Mouse (Mus musculus) naive thymus-derived CD4-positive, alpha-beta T cell, adult 2 months (primary cell): ENCODE measurements around the gene Olfr1245.
"Not testable (repeated sequence)": the region's sequence is repeated elsewhere in the genome, so short reads cannot be mapped to it uniquely, and the experiment has no call there.

ENCODE experiments used
- DNase-seq: peaks from one replicate; pipeline ENCODE4 v3.0.0-alpha.2; 2011; ENCODE audit warnings: low read depth

Gene Olfr1245

GRCm38 (mm10) chr2:89578347-89578746 lies at the start of gene Olfr1245:
TSS of gene Olfr1245 (minus strand) at chr2:89578447.
- no peak for DNase-seq

DNA sequence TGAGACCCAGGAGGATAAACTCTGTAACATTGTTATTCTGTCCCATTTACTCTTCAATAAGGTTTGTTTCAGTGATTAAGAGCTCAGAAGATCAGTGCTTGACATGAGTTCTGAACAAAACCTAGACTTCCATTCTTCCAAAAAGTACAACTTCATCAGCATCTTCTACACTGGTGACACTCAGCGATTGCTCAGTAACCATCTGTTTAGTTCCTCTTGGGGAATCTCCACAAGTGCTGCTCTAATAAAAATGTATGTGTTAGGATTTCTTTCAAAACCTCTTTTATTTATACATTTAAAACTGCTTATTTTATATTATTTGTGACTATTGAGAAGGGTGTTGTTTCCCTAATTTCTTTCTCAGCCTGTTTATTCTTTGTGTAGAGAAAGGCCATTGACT lies 39.9 kb upstream of the Olfr1245 start, which contains the start of gene Olfr1248:
Olfr1248 (minus strand) TSS at position 101 of the 400 bp plus-strand sequence.
- not testable (repeated sequence) for DNase-seq

- DNase-seq = no peak
Observed at GRCm38 (mm10) chr2:89614030-89614429, 35.8 kb upstream of the Olfr1245 start, which contains the start of gene Olfr1247. TSS of gene Olfr1247 (minus strand) at chr2:89614130.

DNA sequence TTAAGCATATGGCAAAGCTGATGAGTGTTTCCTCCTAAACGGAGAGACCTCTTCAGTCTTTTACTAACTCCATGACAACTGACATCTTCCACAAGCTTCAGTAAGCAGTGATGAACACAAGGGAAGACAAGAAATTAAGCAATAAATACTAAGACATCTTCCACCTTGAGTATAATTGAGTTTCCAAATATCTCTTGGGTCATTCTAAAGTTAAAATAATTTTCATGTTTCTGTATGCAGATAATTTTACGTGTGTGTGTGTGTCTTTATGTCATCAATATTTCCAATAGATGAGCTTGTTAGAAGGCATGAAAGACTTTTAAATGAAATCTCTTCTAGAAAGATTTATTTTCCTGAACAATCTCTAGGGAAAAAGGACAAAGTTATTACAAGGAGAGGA lies 14.8 kb upstream of the Olfr1245 start, which contains the start of gene Olfr1246:
Olfr1246 (minus strand) TSS at position 101 of the 400 bp plus-strand sequence.
- no peak for DNase-seq

- DNase-seq = not testable (repeated sequence)
Observed at GRCm38 (mm10) chr2:89562706-89563105, 15.5 kb downstream of the Olfr1245 start.

DNA sequence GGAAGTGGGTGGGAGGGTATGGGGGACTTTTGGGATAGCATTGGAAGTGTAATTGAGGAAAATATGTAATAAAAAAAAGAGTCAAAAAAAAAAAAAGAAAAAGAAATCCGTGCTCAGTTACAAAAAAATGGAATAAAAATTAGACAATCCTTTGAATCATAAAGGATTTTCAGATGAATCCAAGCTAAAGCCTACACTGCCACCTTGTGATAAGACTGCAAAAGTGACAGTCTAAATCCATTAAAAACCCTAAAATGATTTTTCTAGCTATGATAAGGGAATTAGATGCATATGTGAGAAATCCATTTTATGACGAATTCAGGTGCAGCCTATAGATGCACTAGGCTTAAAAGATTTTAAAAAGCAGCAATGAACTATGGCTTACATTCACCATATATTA lies 33.7 kb downstream of the Olfr1245 start:
- no peak for DNase-seq

GRCm38 (mm10) chr2:89539923-89540322 lies 38.3 kb downstream of the Olfr1245 start:
- DNase-seq = no peak

DNA sequence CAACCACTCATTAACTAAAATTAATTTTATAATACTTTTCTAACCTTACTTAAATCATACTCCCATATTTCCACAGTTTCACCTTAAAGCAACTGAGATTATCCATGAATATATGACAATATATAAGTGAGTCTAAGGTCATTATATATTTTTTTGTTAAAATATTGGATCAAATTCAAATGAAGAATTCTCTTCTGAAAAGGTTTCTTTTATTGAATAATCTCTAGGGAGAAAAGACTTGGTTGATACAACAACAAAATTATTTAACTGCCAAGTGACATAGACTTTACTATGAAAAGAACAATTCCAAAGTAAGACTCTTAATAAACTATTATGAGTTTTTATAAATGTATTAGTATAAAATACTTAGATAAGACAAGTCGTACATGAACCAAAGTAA lies 46.9 kb downstream of the Olfr1245 start, which contains the start of gene Olfr1243:
Olfr1243 (minus strand) TSS at position 101 of the 400 bp plus-strand sequence.
- no peak for DNase-seq
